Mouse (Mus musculus) lung, postnatal 14 days (tissue): ENCODE measurements around the gene Gm3415.
"Not testable (repeated sequence)": the region's sequence is repeated elsewhere in the genome, so short reads cannot be mapped to it uniquely, and the experiment has no call there.

Source experiments
- DNase-seq: peaks from one replicate; pipeline ENCODE4 v3.0.0; 2021

Gene Gm3415

DNA sequence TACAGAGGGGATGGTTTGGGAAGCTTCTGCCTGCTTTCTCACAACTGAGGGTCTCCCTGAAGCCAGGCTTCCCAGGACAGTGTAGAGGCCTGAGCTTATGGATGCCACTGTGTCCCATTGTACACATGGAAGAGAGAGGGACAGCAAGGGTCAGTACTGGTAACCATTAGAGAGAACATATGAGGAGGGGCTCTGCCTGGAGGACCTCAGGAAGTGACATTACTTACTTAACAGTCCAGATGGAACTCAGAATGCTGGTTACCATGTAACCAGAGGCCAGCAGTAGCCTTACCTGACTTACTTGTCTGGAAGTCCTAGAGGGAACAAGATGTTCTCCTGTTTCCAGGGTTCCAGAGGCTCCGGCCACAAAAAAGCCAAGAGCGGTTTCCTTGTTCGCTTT lies at the start of gene Gm3415:
TSS of gene Gm3415 (plus strand) at position 301 of the 400 bp plus-strand sequence.
- DNase-seq = not testable (repeated sequence)

DNA sequence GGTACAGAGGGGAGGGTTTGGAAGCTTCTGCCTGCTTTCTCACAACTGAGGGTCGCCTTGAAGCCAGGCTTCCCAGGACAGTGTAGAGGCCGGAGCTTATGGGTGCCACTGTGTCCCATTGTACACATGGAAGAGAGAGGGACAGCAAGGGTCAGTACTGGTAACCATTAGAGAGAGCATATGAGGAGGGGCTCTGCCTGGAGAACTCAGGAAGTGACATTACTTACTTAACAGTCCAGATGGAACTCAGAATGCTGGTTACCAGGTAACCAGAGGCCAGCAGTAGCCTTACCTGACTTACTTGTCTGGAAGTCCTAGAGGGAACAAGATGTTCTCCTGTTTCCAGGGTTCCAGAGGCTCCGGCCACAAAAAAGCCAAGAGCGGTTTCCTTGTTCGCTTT lies 42.1 kb upstream of the Gm3415 start, which contains the start of gene Gm3402:
TSS of gene Gm3402 (plus strand) at position 301 of the 400 bp plus-strand sequence.
- DNase-seq = not testable (repeated sequence)

DNA sequence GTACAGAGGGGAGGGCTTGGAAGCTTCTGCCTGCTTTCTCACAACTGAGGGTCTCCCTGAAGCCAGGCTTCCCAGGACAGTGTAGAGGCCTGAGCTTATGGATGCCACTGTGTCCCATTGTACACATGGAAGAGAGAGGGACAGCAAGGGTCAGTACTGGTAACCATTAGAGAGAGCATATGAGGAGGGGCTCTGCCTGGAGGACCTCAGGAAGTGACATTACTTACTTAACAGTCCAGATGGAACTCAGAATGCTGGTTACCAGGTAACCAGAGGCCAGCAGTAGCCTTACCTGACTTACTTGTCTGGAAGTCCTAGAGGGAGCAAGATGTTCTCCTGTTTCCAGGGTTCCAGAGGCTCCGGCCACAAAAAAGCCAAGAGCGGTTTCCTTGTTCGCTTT lies 30.4 kb upstream of the Gm3415 start, which contains the start of gene Gm3404:
TSS of gene Gm3404 (plus strand) at position 301 of the 400 bp plus-strand sequence.
- not testable (repeated sequence) for DNase-seq

DNA sequence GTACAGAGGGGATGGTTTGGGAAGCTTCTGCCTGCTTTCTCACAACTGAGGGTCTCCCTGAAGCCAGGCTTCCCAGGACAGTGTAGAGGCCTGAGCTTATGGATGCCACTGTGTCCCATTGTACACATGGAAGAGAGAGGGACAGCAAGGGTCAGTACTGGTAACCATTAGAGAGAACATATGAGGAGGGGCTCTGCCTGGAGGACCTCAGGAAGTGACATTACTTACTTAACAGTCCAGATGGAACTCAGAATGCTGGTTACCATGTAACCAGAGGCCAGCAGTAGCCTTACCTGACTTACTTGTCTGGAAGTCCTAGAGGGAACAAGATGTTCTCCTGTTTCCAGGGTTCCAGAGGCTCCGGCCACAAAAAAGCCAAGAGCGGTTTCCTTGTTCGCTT lies 18.6 kb upstream of the Gm3415 start, which contains the start of gene Gm3409:
TSS of gene Gm3409 (plus strand) at position 301 of the 400 bp plus-strand sequence.
- not testable (repeated sequence) for DNase-seq

DNA sequence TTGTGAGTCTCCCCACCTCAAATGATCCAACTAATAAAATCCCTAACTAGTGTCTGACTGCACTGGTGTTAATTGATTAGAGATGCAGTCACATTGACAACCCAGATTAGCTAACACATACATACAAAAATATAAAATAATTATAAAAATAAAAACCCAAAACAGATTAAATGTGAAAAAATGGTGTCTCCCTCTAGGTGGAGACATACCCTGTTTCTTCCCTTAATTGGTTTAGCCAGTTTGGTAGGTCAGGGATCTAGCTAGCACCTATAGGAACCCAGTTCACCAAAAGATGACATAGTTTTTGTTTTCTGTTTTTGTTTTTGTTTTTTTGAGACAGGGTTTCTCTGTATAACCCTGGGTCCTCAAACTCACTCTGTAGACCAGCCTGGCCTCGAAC lies 8.3 kb downstream of the Gm3415 start:
- no peak for DNase-seq

DNA sequence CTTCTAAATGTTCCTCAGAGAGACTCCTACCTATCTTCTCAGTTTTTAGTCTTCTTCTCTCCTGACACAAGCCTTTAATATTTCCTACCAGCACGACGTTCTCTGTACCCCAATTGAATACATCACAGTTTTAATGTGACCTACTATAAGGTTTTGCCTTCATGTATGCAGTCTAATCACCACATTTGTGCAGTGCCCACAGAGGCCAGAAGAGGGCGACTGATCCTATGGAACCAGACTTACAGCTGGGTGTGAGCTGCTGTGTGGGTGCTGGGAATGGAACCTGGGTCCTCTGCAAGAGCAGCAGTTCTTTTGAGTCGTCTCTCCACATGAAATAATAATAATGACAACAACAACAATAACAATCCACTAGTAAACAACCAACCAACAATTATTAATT lies 11.1 kb downstream of the Gm3415 start:
- peak; percentile 7 for DNase-seq

DNA sequence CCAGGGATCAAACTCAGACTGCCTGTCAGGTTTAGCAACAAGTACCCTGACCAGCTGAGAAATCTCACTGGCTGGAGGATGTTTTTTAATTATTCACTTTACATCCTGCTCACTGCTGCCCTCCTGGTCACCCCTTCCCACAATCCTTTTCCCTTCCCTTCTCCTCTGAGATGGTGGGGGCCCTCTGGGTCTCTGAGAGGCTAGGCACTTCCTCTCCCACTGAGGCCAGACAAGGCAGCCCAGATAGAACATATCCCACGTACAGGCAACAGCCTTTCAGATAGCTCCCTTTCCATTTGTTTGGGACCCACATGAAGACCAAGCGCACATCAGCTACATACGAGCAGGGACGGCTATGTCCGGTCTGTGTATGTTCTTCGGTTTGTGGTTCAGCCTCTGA lies 14.2 kb downstream of the Gm3415 start:
- not testable (repeated sequence) for DNase-seq

DNA sequence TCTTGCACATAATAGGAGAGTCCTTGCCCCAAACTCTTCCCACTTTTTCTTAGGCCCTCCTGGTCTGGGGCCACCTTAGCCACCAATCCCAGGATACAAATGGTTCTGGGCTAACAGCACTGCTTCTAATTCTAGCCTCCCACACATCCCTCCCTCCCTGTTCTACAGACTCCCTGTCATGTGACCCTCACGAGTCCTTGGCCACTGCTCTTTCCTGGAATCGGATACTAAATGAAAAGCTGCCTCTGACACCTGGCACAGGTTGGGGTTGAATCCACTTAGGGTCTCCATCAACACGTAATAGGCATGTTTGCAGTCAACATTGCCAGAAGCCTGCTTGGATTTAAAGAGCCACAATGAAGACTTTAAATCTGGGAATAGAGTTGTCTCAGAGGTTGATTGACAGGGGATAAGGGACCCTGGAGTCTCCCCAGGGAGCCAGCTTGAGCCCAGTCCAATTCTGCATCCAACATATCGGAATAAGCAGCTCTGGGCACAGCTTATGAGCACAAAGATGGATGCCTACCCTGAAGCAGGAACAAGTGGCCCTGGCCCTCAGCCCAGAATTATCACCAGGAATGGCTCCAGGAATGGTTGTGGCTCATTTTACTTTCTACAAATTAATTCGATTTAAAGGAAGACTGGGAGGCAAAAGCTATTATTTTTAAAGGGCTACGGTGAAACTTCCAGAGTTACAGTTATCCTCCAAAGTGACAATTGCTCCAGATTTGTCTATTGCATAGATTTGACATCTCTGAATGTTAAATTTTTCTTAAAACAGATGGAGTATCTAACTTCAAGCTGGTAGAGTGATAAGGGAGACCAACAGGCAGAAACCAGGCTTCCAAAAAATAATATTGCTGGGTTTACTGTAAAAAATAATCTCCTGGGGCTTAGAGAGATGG lies 16.1 kb downstream of the Gm3415 start:
- DNase-seq = not testable (repeated sequence)

DNA sequence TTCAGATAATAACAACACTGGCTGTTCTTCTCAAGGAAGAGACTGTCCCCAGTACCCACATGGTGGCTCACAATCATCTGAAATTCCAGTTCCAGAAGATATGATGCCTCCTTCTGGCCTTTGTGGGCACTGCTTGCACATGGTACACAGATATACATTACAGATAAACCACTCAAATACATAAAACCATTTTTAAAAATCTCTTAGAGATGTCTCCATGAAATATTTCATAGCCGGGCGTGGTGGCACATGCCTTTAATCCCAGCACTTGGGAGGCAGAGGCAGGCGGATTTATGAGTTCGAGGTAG lies 16.8 kb downstream of the Gm3415 start:
- not testable (repeated sequence) for DNase-seq

DNA sequence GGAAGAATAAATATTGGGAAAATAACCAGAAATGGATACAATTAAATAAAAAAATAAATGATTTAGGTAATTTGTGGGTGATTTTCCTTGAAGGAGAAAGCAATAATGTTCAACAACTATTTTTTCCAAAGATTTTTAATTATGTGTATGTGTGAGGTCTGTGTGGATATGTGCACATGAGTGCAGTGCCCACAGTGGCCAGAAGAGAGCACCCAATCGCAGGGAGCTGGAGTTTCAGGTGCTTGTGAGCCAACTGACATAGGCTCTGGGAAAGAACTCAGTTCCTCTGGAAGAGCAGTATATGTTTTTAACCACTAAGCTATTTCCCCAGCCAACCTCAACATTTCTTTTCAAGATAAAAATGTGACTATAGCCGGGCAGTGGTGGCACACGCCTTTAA lies 20.7 kb downstream of the Gm3415 start:
- no peak for DNase-seq

DNA sequence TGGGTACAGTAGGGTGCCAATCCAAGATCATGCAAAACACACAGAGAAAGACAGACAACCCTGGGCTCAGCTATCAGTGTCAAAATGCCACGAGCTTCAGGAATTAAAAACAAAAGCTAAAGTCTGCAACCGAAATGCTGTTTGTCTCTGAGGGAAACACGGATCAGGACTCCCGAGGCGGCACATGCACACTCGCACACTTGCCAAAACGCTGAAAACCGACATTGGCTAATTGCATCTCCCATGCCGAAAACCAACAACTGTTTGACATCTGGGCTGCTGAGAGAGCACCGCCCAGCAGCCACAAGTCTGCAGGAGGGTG lies 28.2 kb downstream of the Gm3415 start:
- DNase-seq = no peak

DNA sequence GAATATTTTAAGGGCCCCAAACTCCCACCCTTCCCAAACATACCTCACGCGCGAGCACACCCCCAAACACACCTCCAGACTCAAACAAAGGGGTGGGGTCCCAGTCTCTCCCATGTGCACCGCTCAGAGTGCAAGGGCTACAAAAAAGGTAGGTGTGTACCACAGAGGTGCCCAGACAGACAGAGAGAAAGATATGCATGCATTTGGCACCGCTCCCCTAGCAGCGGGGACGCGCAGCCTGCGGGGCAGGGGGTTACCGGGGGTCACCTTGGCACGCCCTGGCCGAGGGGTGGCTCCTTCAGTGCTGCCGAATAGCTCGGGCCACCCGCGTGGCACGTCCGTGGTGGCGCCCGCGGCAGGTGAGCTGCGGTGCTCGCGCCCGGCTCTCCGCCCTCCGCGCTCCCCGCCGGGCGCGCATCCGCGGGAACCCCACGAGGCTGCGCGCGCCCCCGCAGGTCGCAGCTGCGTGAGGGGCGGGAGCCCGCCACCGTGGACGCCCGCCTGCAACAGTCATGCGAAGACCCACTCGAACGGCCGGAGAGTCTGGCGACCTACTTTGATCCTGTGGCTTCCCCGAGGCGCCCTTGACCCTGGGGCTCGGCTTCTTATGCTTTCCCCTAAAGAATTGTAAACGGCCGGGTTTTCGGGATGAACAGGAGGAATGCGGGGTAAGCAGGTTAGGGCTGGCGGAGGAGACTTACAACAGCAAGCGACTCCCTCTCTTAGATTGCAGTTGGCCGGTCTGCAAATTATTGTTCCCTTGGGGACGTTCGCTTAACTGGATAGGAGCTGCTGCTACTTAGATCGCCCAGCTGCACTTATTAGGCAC lies 28.8 kb downstream of the Gm3415 start, which contains the start of gene Gpr12:
TSS of gene Gpr12 (minus strand) at position 762 of the 829 bp plus-strand sequence.
- no peak for DNase-seq

DNA sequence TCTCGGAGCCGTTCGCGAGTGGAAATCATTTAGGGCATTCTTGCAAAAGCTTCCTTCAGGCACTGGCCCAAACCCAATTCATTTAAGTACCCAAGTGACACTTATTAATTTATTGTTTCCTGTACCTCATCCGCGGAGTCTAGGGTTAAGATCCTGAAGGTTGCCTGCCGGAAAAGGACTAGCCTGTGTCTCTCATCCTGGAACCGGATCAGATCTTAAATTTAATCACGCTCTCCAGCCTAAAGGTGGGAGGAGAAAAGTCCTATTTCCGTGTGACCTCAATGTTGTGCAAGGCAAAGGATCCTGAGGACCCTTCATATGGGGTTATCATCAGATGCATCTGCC lies 29.3 kb downstream of the Gm3415 start:
- no peak for DNase-seq

DNA sequence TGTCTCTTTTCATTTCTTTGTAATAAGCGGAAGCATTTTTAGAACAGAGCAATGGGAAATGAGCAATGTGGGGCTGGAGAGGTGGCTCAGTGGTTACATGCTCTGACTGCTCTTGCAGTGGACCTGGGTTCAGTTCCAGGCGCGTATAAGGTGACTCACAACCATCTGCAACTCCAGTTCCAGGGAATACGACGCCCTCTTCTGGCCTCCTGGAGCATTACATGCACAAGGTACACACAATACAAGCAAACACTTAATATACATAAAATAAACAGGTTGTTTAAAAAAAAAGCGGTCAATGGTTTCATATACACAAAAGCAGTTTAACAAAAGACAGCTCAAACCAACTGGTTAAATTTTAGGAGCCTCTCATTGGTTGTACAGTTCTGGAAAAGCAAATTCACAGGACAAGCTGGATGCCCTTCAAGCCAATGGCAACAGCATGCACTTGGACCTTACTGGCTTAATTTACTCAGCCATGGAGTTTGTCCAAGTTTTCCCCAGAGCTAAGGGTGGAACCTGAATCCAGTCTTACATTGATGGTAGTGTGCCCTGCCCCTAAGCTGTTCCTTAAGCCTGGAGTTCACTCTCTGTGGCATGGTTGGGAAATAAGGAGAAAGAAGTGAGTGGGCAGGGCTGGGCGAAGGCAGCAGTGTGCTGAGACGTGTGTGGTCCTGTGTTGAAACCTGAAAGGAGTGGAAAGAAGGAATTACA lies 30.6 kb downstream of the Gm3415 start:
- DNase-seq = no peak

DNA sequence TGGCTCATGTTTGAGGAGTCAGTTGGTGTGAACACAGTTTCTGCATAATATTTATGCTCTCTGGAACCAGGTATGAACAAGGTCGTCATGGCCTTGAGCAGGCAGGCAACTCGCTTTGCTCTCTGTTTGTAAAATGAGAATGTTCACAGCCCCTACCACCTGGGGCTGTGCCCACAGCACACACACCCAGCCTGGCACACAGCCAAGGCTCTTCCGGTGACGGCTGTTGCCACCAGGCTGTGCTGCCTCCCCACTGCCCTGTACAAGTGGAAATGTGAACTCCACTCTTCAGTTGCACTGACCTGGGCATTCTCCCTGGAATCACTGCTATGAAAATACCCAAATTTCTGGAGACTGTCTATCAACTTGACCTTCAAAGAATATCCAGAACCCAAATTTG lies 35.1 kb downstream of the Gm3415 start:
- no peak for DNase-seq

DNA sequence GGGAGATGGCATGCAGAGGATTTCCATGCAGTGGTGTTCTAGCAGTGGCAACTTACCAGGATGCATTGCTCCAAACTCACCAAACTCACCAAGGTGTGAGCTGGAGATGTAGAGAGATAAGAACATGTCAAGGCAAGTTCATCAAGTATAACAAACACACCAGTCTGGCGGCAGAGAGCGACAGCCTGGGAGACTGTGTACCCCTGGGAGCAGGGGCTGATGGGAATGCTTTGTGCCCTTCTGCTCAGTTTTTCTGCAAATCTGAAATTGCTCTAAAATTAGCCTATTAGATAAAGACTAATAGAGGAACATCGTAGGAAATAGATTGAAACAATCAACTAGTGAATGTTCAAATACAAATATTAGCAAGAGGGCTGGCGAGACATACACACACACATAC lies 35.7 kb downstream of the Gm3415 start:
- DNase-seq = no peak

DNA sequence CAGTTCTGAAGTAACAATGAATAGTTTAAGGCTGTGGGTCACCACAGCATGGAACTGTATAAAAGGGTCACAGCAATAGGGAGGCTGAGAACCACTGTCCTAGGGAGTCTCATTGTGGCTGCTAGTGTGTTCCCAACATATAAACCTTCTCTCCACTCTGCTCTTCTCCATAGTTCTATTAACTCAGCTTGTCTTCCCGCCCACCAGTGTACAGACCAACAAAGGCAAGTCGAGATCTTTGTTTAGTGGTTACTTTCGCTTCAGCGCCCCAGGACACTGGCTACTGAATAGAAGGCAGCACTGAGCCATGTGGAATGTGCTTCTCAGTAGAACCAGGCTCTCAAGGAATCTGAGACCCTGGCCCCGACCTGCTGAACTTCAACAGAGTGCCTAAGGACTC lies 36.6 kb downstream of the Gm3415 start:
- no peak for DNase-seq

DNA sequence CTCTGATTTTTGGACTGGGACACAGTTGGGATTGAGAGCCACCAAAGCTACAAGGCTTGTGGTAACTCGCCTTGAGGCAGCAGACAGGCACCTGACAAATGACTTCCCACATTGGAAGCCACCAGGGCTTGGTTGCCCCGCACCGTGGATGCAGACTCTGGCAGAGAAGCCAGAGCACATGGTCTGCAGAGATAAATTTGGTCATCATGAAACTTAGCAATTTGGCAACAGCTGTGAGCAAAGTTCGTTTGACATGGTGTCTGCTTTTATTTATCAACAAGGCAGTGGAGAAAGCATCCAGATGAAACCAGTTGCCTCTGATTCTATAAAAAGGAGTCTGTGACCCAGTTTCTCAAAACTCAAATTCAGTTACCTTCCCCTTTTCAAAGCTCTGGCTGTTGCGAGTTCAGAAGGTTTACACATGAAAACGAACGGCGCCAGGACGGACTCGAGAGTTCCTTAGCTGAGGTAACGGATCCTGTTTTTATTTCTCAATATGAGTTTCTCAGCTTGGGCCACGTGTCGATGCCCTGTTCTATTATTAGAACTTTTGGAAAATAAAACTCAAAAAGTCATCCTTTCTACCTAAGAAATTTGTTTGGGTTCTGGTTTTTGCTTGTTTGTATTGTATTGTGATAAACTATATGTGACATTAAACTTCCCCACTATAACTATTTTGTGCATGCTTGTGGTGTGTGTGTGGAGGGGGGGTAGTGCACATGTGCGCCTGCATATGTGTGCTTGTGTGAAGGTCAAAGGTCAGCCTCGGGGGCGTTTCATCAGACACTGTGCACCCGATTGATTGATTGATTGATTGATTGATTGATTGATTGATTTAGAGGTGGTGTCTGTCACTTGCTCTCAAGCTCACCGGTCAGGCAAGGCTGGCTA lies 40.9 kb downstream of the Gm3415 start:
- no peak for DNase-seq

DNA sequence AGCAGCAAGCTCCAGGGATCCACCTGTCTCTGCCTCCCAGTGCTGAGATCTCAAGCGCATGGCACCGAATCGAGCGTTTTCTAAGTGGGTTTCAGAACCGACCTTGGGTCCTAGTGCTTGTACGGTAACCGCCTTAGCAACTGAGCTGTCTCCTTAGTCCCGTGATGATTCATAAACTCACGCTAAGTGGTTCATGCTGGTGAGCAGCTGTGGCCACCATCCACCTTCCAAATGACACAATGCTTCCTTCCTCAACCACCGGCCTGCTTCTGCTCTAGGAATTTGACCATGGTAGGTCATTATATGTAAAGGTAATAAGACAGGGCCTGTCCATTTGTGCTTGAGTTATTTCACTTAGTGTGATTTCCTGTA lies 41.6 kb downstream of the Gm3415 start:
- DNase-seq = no peak

DNA sequence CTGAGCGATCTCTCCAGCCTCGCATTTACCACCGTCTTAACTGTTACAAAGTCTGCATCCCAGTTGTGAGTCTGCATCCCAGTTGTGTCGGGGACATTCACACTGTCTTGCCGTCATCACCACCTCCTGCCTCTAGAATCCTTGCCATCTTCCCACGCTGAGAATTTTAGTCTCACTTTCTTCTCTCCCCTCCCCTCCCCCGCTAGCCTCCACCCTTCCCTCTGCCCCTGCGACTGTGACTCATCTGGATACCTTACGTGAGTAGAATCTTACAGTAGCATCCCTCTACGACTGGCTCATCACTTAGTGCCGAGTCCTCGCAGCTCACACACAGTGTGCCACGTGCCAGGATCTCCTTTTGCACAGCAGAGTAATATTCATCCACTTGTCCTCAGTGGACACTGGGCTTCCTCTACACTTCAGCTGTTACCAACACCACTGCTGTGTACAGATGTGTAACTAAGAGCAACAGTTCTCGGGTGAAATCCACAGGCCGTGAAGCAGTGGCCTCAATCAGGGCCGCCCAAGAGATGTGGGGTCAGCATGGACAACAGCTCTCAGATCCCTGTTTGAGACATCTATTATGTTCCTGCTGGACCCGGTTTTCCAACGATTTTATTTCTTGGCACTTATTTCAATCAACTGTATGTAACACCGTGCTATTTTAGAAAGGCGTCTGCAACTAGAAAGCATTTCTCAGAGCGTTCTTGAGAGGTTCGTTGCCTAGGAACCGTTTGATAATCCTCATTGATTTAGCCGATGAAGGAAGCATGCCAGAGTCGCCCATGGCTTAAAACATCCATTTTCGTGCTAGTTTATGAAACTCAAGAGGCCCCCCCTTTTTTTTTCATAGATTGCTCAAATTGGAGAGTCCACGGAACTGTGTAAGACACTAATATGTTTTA lies 42.5 kb downstream of the Gm3415 start:
- no peak for DNase-seq

DNA sequence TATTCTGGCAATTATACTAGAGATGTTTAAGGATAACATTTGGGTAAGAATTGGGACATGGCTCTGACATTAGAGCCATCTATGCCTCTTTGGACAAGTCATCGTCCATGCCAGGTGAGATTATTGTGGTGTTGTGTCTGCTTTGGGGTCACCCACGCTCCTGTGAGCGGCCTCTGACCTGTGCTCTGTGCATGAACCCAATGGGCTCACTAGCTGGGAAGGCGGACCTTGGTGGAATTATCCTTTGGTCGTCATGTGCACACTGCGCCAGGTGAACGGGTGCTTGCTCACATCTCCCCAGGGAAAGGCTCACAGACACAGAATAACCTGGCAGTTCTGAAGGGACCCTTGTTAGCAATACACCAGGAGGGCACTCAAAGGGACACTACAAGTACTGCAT lies 43.3 kb downstream of the Gm3415 start:
- DNase-seq = not testable (repeated sequence)
